Mouse (Mus musculus) lung, adult 2 months (tissue): ENCODE results near the gene Nfe2. TPM values are rescaled to one million over a fixed set of nuclear protein-coding genes. Genes with fewer than 3 reads are reported as not detected.
A peak's percentile ranks its signal among the peaks of the same experiment; 100 is the strongest.
"Not testable (repeated sequence)": the region's sequence is repeated elsewhere in the genome, so short reads cannot be mapped to it uniquely, and the experiment has no call there.

Experiments
- DNase-seq: peaks from one replicate; pipeline ENCODE4 v3.0.0; 2022
- H3K4me1 ChIP-seq: fragments of 200-500 bp; 2 replicates; pipeline ENCODE4 v1.6.1; 2011; ENCODE audit warnings: low read length; ENCODE audit not compliant: control insufficient read depth, insufficient read depth
- H3K4me3 ChIP-seq: fragments of 200-500 bp; replicated peaks from 2 replicates; pipeline ENCODE3; 2011; ENCODE audit warnings: low read depth, mild to moderate bottlenecking, control low read depth, low read length; ENCODE audit errors: extremely low read depth
- CTCF ChIP-seq: fragments of 200-500 bp; IDR thresholded peaks from 2 replicates; pipeline ENCODE4 v1.5.1; 2011; ENCODE audit warnings: mild to moderate bottlenecking, low read length, control low read depth; ENCODE audit not compliant: insufficient read depth
- POLR2A ChIP-seq: fragments of 200-500 bp; IDR thresholded peaks from 2 replicates; pipeline ENCODE4 v1.6.1; 2011; ENCODE audit warnings: low read depth, mild to moderate bottlenecking, control low read depth, low read length, borderline replicate concordance; ENCODE audit errors: extremely low read depth
- WGBS: fragments of 180-500 bp; shearing (Covaris S2); methylation state at CpG from one replicate; pipeline ENCODE4 v1.1.7; 2018; 5-methylcytosine and 5-hydroxymethylcytosine counted together
- polyA plus RNA-seq: library from polyadenylated mRNA; depleted of rRNA; stranded (reverse); fragments of >200 nt; gene quantifications from 2 replicates; pipeline ENCODE4 v1.2.3, GENCODE M21; 2012

Gene Nfe2
- polyA plus RNA-seq, 1 experiment: 14.1 TPM

- 71% methylated on average over 6 of the region's 6 CpGs for WGBS
- H3K4me1 ChIP-seq: no peaks in the 10 kb centered on the region
- H3K4me3 ChIP-seq: no peak overlapping the region
- no peak for TF ChIP-seq POLR2A
- no peak for TF ChIP-seq CTCF
- no peak for DNase-seq
Measured at GRCm38 (mm10) chr15:103245616-103246015, 12.6 kb downstream of the Nfe2 start.

GRCm38 (mm10) chr15:103242885-103243284, 15.3 kb downstream of the Nfe2 start:
- H3K4me1 ChIP-seq: no peaks in the 10 kb centered on the region
- no peak for DNase-seq
- no peak overlapping the region for H3K4me3 ChIP-seq
- 55% methylated on average over 8 of the region's 8 CpGs for WGBS
- TF ChIP-seq CTCF: no peak
- TF ChIP-seq POLR2A: no peak

- peak overlapping the region; percentile 78 for H3K4me3 ChIP-seq
- DNase-seq, H3K4me1 ChIP-seq: not testable (repeated sequence)
- 7% methylated on average over 12 of the region's 12 CpGs for WGBS
Measured at GRCm38 (mm10) chr15:103241071-103242018, 16.9 kb downstream of the Nfe2 start.

- DNase-seq: peak; percentile 87
- WGBS: under 1% methylated on average over 47 of the region's 47 CpGs
- TF ChIP-seq CTCF: no peak
- TF ChIP-seq POLR2A: peak; percentile 95; the same call in 1 of the 2 replicates
- Histone ChIP-seq H3K4me1 (no peaks in the 10 kb centered on the region), H3K4me3 (peak within 1 kb of the TSS; percentile 78)
Measured at GRCm38 (mm10) chr15:103240160-103241028, 17.8 kb downstream of the Nfe2 start, which contains the start of gene Hnrnpa1. Gene Hnrnpa1 (plus strand): TSS chr15:103240432.

GRCm38 (mm10) chr15:103239685-103240159, 18.5 kb downstream of the Nfe2 start, which contains the start of gene Cbx5:
Gene Cbx5 (minus strand): TSS chr15:103239816.
- WGBS: under 1% methylated on average over 39 of the region's 39 CpGs
- TF ChIP-seq CTCF: no peak
- peak; percentile 90; the same call in 1 of the 2 replicates for TF ChIP-seq POLR2A
- DNase-seq: peak; percentile 95
- H3K4me1 ChIP-seq: no peaks in the 10 kb centered on the region
- H3K4me3 ChIP-seq: peak within 1 kb of the TSS; percentile 78

GRCm38 (mm10) chr15:103239130-103239684, 19.0 kb downstream of the Nfe2 start:
- WGBS: under 1% methylated on average over 26 of the region's 26 CpGs

GRCm38 (mm10) chr15:103237295-103237694, 20.9 kb downstream of the Nfe2 start:
- Histone ChIP-seq H3K4me1 (no peaks in the 10 kb centered on the region), H3K4me3 (no peak overlapping the region)
- DNase-seq: no peak
- 85% methylated on average over 7 of the region's 7 CpGs for WGBS
- TF ChIP-seq CTCF (no peak), POLR2A (no peak)

More at GRCm38 (mm10) chr15:103239130-103239684, 19.0 kb downstream of the Nfe2 start:
- H3K4me1 ChIP-seq: no peaks in the 10 kb centered on the region
- peak; percentile 83 for DNase-seq
- TF ChIP-seq POLR2A (no peak), CTCF (no peak)
- peak overlapping the region; percentile 77 for H3K4me3 ChIP-seq

GRCm38 (mm10) chr15:103233119-103233518, 25.1 kb downstream of the Nfe2 start:
- TF ChIP-seq CTCF (no peak), POLR2A (no peak)
- 54% methylated on average over 2 of the region's 2 CpGs for WGBS
- Histone ChIP-seq H3K4me3 (no peak overlapping the region), H3K4me1 (peaks cover 2% of the 10 kb centered on the region)
- no peak for DNase-seq

- WGBS: 49% methylated on average over 2 of the region's 2 CpGs
- peaks cover 4% of the 10 kb centered on the region for H3K4me1 ChIP-seq
- H3K4me3 ChIP-seq: no peak overlapping the region
- no peak for DNase-seq
- no peak for TF ChIP-seq CTCF
- TF ChIP-seq POLR2A: no peak
Measured at GRCm38 (mm10) chr15:103228904-103229303, 29.3 kb downstream of the Nfe2 start.
